Mouse (Mus musculus) stomach, postnatal 0 days (tissue): ENCODE results near the gene Ift172. TPM values are rescaled to one million over a fixed set of nuclear protein-coding genes. Genes with fewer than 3 reads are reported as not detected.

Experiments used
- ATAC-seq: fragments of 200-750 bp; cut with Nextera tagmentation; 2 replicates; pipeline ENCODE4 v1.8.0; 2017; ENCODE audit not compliant: low FRiP score, low TSS enrichment
- DNase-seq: peaks from one replicate; pipeline ENCODE4 v3.0.0-alpha.2; 2016; ENCODE audit warnings: low spot score
- H3K27ac ChIP-seq: fragments of 300-500 bp; sonication (generic); replicated peaks from 2 replicates; pipeline ENCODE4 v1.5.1; 2014; ENCODE audit warnings: mild to moderate bottlenecking, control low read depth
- H3K27me3 ChIP-seq: fragments of 300-500 bp; sonication (generic); 2 replicates; pipeline ENCODE4 v1.6.1; 2014; ENCODE audit warnings: low read length; ENCODE audit not compliant: control insufficient read depth, insufficient read depth
- H3K36me3 ChIP-seq: fragments of 300-500 bp; sonication (generic); 2 replicates; pipeline ENCODE4 v1.6.1; 2014; ENCODE audit warnings: low read length, mixed read lengths; ENCODE audit not compliant: control insufficient read depth, insufficient read depth
- H3K4me1 ChIP-seq: fragments of 300-500 bp; sonication (generic); replicated peaks from 2 replicates; pipeline ENCODE4 v1.6.1; 2014; ENCODE audit warnings: antibody characterized with exemption; ENCODE audit not compliant: control insufficient read depth, insufficient read depth
- H3K4me2 ChIP-seq: fragments of 300-500 bp; sonication (generic); replicated peaks from 2 replicates; pipeline ENCODE4 v1.6.1; 2014; ENCODE audit warnings: low read depth, mild to moderate bottlenecking, control low read depth, moderate library complexity
- H3K4me3 ChIP-seq: fragments of 300-500 bp; sonication (generic); 2 replicates; pipeline ENCODE4 v1.5.1; 2014; ENCODE audit warnings: low read depth, low read length, control low read depth
- H3K9ac ChIP-seq: fragments of 300-500 bp; sonication (generic); 2 replicates; pipeline ENCODE4 v1.6.1; 2014; ENCODE audit warnings: mild to moderate bottlenecking, low read length, control low read depth, mixed read lengths
- H3K9me3 ChIP-seq: fragments of 300-500 bp; sonication (generic); 2 replicates; pipeline ENCODE4 v1.6.1; 2016; ENCODE audit warnings: low read length; ENCODE audit not compliant: control insufficient read depth
- CTCF ChIP-seq: IDR thresholded peaks from 2 replicates; pipeline ENCODE4 v1.5.1; 2016; ENCODE audit warnings: antibody characterized with exemption, low read depth, mild to moderate bottlenecking, moderate library complexity
- EP300 ChIP-seq: optimal IDR thresholded peaks from 2 replicates; pipeline ENCODE3; 2016; ENCODE audit warnings: antibody characterized with exemption
- WGBS: fragments of 180-500 bp; shearing (Covaris S2); extraction: QIAGEN DNeasy Blood & Tissue Kit; methylation state at CpG from one replicate; pipeline ENCODE4 v1.1.7; 2014; 5-methylcytosine and 5-hydroxymethylcytosine counted together
- polyA plus RNA-seq: library from polyadenylated mRNA; unstranded; fragments of >200 nt; fragmentation: Nextera tagmentation; extraction: Ambion mirVana; gene quantifications from 2 replicates; pipeline ENCODE4 v1.2.1, GENCODE M21; 2015

The Ift172 gene
- 20.0 and 20.3 TPM in 2 replicates for polyA plus RNA-seq

- Histone ChIP-seq H3K4me3 (peak within 1 kb of the TSS; percentile 42), H3K36me3 (peaks cover 7% of the 10 kb centered on the region), H3K9ac (peak within 1 kb of the TSS; percentile 55), H3K9me3 (no peaks in the 10 kb centered on the region), H3K4me2 (peak within 1 kb of the TSS; percentile 69), H3K27ac (peak within 1 kb of the TSS; percentile 78), H3K27me3 (no peaks in the 10 kb centered on the region), H3K4me1 (0 out of 2 replicates have a peak, but pooled peaks cover 3% of the 10 kb centered on the region)
- peak; percentile 96 for ATAC-seq
- peak; percentile 96 for DNase-seq
- WGBS: 2% methylated on average over 45 of the region's 45 CpGs
- TF ChIP-seq EP300: no peak
- TF ChIP-seq CTCF: no peak
These were observed at the start of gene Ift172 for GRCm38 (mm10) chr5:31290521-31291360. Gene Ift172 (minus strand): TSS chr5:31291116.

DNA sequence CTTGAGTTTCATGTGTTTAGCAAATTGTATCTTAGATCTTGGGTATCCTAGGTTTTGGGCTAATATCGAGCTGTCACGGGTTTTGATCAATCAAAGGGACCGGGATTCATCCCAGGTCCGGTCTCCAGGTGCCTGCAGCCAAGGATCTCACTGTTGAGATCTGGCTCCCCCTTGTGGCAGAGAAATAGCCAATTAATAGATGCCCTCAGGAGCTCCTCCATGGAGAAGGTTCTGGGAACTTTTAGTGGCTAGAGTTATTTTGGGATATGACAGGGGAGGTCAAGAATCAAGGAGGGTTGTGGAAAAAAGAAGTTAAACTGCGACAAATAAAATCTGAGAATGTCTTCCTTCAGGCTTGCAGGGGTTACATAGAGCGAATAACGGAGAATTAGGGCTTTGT is 37.3 kb upstream of the Ift172 start:
- Histone ChIP-seq H3K36me3 (no peaks in the 10 kb centered on the region), H3K4me2 (no peak overlapping the region), H3K9ac (no peak overlapping the region), H3K27me3 (no peaks in the 10 kb centered on the region), H3K4me3 (no peak overlapping the region), H3K27ac (no peak overlapping the region), H3K4me1 (no peaks in the 10 kb centered on the region), H3K9me3 (no peaks in the 10 kb centered on the region)
- 28% methylated on average over 7 of the region's 7 CpGs for whole genome bisulfite sequencing
- TF ChIP-seq EP300 (no peak), CTCF (peak; percentile 83)
- ATAC-seq (0 out of 2 replicates have a peak, but pooled peaks have one; percentile 53), DNase-seq (peak; percentile 53)

DNA sequence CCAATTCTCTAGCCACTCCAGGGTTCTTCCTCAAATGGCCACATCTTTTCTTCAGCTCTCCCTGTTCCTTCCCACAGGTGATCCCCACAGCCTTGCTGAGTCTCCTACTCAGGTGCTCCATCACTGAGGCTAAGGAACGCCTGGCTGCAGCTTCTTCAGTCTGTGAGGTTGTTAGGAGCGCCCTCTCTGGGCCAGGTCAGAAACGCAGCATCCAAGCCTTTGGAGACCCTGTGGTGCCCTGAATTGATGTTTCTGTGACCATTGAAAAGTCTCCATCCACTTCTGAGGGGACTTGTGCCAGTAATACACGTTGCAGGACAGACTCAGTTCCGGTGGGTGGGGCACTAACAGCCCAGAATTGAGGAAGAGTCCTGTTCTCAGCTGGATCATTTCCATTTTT is 35.9 kb upstream of the Ift172 start:
- 19% methylated on average over 5 of the region's 5 CpGs for WGBS
- TF ChIP-seq EP300 (no peak), CTCF (peak; percentile 47)
- ATAC-seq (no peak), DNase-seq (peak; percentile 19)
- H3K9ac ChIP-seq: no peak overlapping the region
- no peaks in the 10 kb centered on the region for H3K27me3 ChIP-seq
- no peaks in the 10 kb centered on the region for H3K9me3 ChIP-seq
- no peak overlapping the region for H3K4me3 ChIP-seq
- no peak overlapping the region for H3K4me2 ChIP-seq
- H3K27ac ChIP-seq: no peak overlapping the region
- no peaks in the 10 kb centered on the region for H3K36me3 ChIP-seq
- no peaks in the 10 kb centered on the region for H3K4me1 ChIP-seq

- Histone ChIP-seq H3K9ac (no peak overlapping the region), H3K27ac (no peak overlapping the region), H3K36me3 (no peaks in the 10 kb centered on the region), H3K4me2 (no peak overlapping the region), H3K4me3 (no peak overlapping the region), H3K9me3 (no peaks in the 10 kb centered on the region), H3K27me3 (no peaks in the 10 kb centered on the region), H3K4me1 (no peaks in the 10 kb centered on the region)
- WGBS: 55% methylated on average over 3 of the region's 3 CpGs
- ATAC-seq: no peak
- TF ChIP-seq EP300 (no peak), CTCF (no peak)
- DNase-seq: no peak
These were observed 33.2 kb upstream of the Ift172 start for GRCm38 (mm10) chr5:31324085-31324484.

- 77% methylated on average over 3 of the region's 3 CpGs for WGBS
- ATAC-seq: no peak
- TF ChIP-seq EP300: no peak
- no peak for TF ChIP-seq CTCF
These were observed 31.9 kb upstream of the Ift172 start for GRCm38 (mm10) chr5:31322776-31323175.

GRCm38 (mm10) chr5:31312806-31313205 is 21.9 kb upstream of the Ift172 start:
- Histone ChIP-seq H3K27ac (no peak overlapping the region), H3K4me3 (no peak overlapping the region), H3K4me1 (no peaks in the 10 kb centered on the region), H3K9ac (no peak overlapping the region), H3K36me3 (no peaks in the 10 kb centered on the region), H3K4me2 (no peak overlapping the region), H3K27me3 (no peaks in the 10 kb centered on the region), H3K9me3 (no peaks in the 10 kb centered on the region)
- TF ChIP-seq EP300: no peak
- TF ChIP-seq CTCF: no peak
- DNase-seq (no peak), ATAC-seq (no peak)
- WGBS: 87% methylated on average over 8 of the region's 8 CpGs

More at GRCm38 (mm10) chr5:31322776-31323175, 31.9 kb upstream of the Ift172 start:
- H3K36me3 ChIP-seq: no peaks in the 10 kb centered on the region
- H3K9me3 ChIP-seq: no peaks in the 10 kb centered on the region
- no peaks in the 10 kb centered on the region for H3K4me1 ChIP-seq
- no peak overlapping the region for H3K27ac ChIP-seq
- no peak for DNase-seq
- H3K4me2 ChIP-seq: no peak overlapping the region
- H3K4me3 ChIP-seq: no peak overlapping the region
- H3K27me3 ChIP-seq: no peaks in the 10 kb centered on the region
- H3K9ac ChIP-seq: no peak overlapping the region
